Mouse (Mus musculus) Patski (cell line): Measurements from ENCODE around the gene Srpk2. TPM values are rescaled to one million over a fixed set of nuclear protein-coding genes. Genes with fewer than 3 reads are reported as not detected.
"Not testable (repeated sequence)": the region's sequence is repeated elsewhere in the genome, so short reads cannot be mapped to it uniquely, and the experiment has no call there.

ENCODE experiments used
- ATAC-seq: fragments of 100-300 bp; one replicate; pipeline ENCODE4 v1.8.0; 2021
- CTCF ChIA-PET: fragments of 350-600 bp; sonication (Branson Sonifier 250); formaldehyde crosslinking; loops from one replicate; lab custom pipeline; 2022; ENCODE audit warnings: inconsistent platforms; lab: Charles Lee
- POLR2A ChIA-PET: fragments of 350-600 bp; sonication (Branson Sonifier 250); formaldehyde crosslinking; loops from one replicate; lab custom pipeline; 2022; ENCODE audit warnings: antibody characterized with exemption, inconsistent platforms; lab: Charles Lee
- DNase-seq: peaks from one replicate; pipeline ENCODE4 v3.0.0-alpha.2; 2011; ENCODE audit warnings: low read depth, low spot score
- H3K27me3 ChIP-seq: fragments of 371-371 bp; one replicate; pipeline ENCODE4 v1.5.1; 2021
- CTCF ChIP-seq: fragments of 100-300 bp; IDR thresholded peaks from one replicate; pipeline ENCODE4 v1.5.1; 2021
- in situ Hi-C: fragments of 300-500 bp; cut with MboI; formaldehyde crosslinking; loops from 3 replicates; pipeline ENCODE4 v1.11.1; 2018; ENCODE audit warnings: low pct_unique_long_range_greater_than_20kb, mixed read lengths
- polyA plus RNA-seq: library from polyadenylated mRNA; unstranded; gene quantifications from one replicate; pipeline ENCODE4 v1.2.3, GENCODE M21; 2021

Gene Srpk2
- polyA plus RNA-seq = 53.2 TPM

GRCm38 (mm10) chr5:23684517-23684916 lies at the start of gene Srpk2:
TSS of gene Srpk2 (minus strand) at chr5:23684617.
- no peak for ATAC-seq
- DNase-seq = no peak
- POLR2A ChIA-PET = interaction anchor here (1.0 kb wide), 1 partner anchor 9 kb away, joined by 3 read pairs; no protein-coding TSS in a partner anchor
- no peak for TF ChIP-seq CTCF
- H3K27me3 ChIP-seq = no peaks in the 10 kb centered on the region
- in situ Hi-C loops = no loop called here
- CTCF ChIA-PET = no interaction called here

DNA sequence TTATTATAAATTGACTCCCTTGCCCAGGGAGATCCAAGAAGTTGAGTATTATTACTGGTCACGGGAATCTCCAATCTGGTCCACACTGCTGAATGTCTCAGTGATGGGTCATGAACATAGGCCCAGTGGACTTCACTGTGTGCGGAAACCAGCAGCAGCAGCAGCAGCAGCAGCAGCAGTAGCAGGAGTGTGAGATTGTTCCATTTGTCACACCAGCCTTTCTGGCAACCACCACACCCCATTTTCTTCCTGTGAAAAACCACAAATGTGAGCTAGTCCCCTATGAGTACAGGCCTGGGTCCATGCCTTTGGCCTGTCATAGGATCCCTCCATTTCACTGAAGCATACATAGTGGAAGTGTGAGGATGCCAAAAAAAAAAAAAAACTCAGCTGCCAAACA lies 37.5 kb upstream of the Srpk2 start:
- no peak for ATAC-seq

GRCm38 (mm10) chr5:23718881-23719328 lies 34.5 kb upstream of the Srpk2 start:
- TF ChIP-seq CTCF = no peak
- no peaks in the 10 kb centered on the region for H3K27me3 ChIP-seq
- no peak for DNase-seq
- POLR2A ChIA-PET = no interaction called here
- no peak for ATAC-seq
- CTCF ChIA-PET = no interaction called here
- in situ Hi-C loops = loop anchor here (5.0 kb wide), 1 partner anchor 128 kb away; no protein-coding TSS in a partner anchor

More for the DNA sequence above, 37.5 kb upstream of the Srpk2 start:
- in situ Hi-C loops = no loop called here
- DNase-seq = no peak
- H3K27me3 ChIP-seq = no peaks in the 10 kb centered on the region
- POLR2A ChIA-PET = no interaction called here
- CTCF ChIA-PET = no interaction called here
- TF ChIP-seq CTCF = no peak

- no peak for DNase-seq
- ChIA-PET POLR2A (no interaction called here), CTCF (interaction anchor here (1.0 to 1.1 kb wide), 2 partner anchors 14 to 46 kb away, joined by 3 to 4 read pairs; no protein-coding TSS in a partner anchor)
- no peak for TF ChIP-seq CTCF
- in situ Hi-C loops = loop anchor here (5.0 kb wide), 1 partner anchor 129 kb away; no protein-coding TSS in a partner anchor
- ATAC-seq = no peak
- no peaks in the 10 kb centered on the region for H3K27me3 ChIP-seq
Observed at GRCm38 (mm10) chr5:23718182-23718534, 33.7 kb upstream of the Srpk2 start.

- in situ Hi-C loops = loop anchor here (5.0 kb wide), 1 partner anchor 130 kb away; no protein-coding TSS in a partner anchor
Observed at GRCm38 (mm10) chr5:23717469-23718181, 33.2 kb upstream of the Srpk2 start.

GRCm38 (mm10) chr5:23713401-23714335 lies 29.3 kb upstream of the Srpk2 start:
- DNase-seq = no peak
- no peak for ATAC-seq
- H3K27me3 ChIP-seq = no peaks in the 10 kb centered on the region
- TF ChIP-seq CTCF = peak; percentile 19
- ChIA-PET CTCF (interaction anchor here (1.2 kb wide), 1 partner anchor 28 kb away, joined by 3 read pairs; no protein-coding TSS in a partner anchor), POLR2A (no interaction called here)
- in situ Hi-C loops = no loop called here

More at GRCm38 (mm10) chr5:23717469-23718181, 33.2 kb upstream of the Srpk2 start:
- no peaks in the 10 kb centered on the region for H3K27me3 ChIP-seq
- POLR2A ChIA-PET = no interaction called here
- no peak for ATAC-seq
- no peak for DNase-seq
- no peak for TF ChIP-seq CTCF
- CTCF ChIA-PET = interaction anchor here (1.0 to 1.1 kb wide), 2 partner anchors 14 to 46 kb away, joined by 3 to 4 read pairs; no protein-coding TSS in a partner anchor

GRCm38 (mm10) chr5:23712130-23713001 lies 27.9 kb upstream of the Srpk2 start:
- no peak for DNase-seq
- POLR2A ChIA-PET = no interaction called here
- in situ Hi-C loops = no loop called here
- CTCF ChIA-PET = no interaction called here
- H3K27me3 ChIP-seq = no peaks in the 10 kb centered on the region
- ATAC-seq = peak; percentile 90
- peak; percentile 84 for TF ChIP-seq CTCF

- DNase-seq, H3K27me3 ChIP-seq, POLR2A ChIA-PET, in situ Hi-C loops, CTCF ChIA-PET: not testable (repeated sequence)
- ATAC-seq = peak; percentile 46
Observed at GRCm38 (mm10) chr5:23711671-23712129, 27.3 kb upstream of the Srpk2 start.

DNA sequence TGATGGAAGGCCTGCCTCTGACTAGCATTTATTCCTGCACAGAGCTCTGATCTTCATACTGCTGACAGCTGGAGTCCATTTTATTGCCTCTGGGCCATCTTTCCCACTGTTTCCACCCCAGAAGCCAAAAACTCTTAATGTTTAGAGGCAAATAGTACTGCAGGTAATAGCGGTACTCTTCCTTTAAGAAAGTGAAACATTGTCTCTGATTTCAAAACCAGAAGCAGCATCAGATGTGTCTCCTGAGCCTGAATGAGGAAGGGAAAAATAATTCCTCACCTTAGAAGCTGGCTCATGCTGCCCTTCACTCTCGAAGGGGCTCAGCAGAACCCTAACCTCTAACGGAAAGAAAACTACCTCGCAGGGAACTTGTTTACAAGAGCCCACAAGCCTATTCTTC lies 26.8 kb upstream of the Srpk2 start:
- H3K27me3 ChIP-seq = no peaks in the 10 kb centered on the region
- ATAC-seq (no peak), DNase-seq (no peak)
- in situ Hi-C loops = no loop called here
- CTCF ChIA-PET = interaction anchor here (0.7 kb wide), 1 partner anchor 139 kb away, joined by 4 read pairs; no protein-coding TSS in a partner anchor
- TF ChIP-seq CTCF = no peak
- POLR2A ChIA-PET = no interaction called here
